Mouse (Mus musculus) kidney, adult 2 months (tissue): ENCODE measurements around the gene Chd3.

Source experiments
- CTCF ChIP-seq: fragments of 200-500 bp; conservative IDR thresholded peaks from 2 replicates; pipeline ENCODE4 v1.5.1; 2011; ENCODE audit warnings: low read depth, mild to moderate bottlenecking, control low read depth, low read length, moderate library complexity, mixed read lengths; ENCODE audit not compliant: insufficient read depth, insufficient read length
- POLR2A ChIP-seq: fragments of 200-500 bp; IDR thresholded peaks from one replicate; pipeline ENCODE4 v1.6.1; 2011; ENCODE audit warnings: low read depth, low read length, control low read depth

GRCm38 (mm10) chr11:69366157-69366854 lies 2.9 kb downstream of the Chd3 start:
- TF ChIP-seq POLR2A (peak; percentile 38), CTCF (no peak)
